Mouse (Mus musculus): ENCODE results near the gene Hspb3.

Gene Hspb3

GRCm38 (mm10) chr13:113635799-113636222 lies 27.7 kb downstream of the Hspb3 start:
- DNase-seq (ENCODE audit: low spot score) = no peak

GRCm38 (mm10) chr13:113634732-113635481 lies 28.6 kb downstream of the Hspb3 start:
- DNase-seq (ENCODE audit: low spot score) = no peak

- DNase-seq (ENCODE audit: low spot score) = no peak
Measured at GRCm38 (mm10) chr13:113632506-113632905, 31.0 kb downstream of the Hspb3 start.

GRCm38 (mm10) chr13:113627601-113628000 lies 35.9 kb downstream of the Hspb3 start:
- no peak for DNase-seq (ENCODE audit: low spot score)

GRCm38 (mm10) chr13:113622865-113623255 lies 40.6 kb downstream of the Hspb3 start:
- DNase-seq (ENCODE audit: low spot score) = no peak

- no peak for DNase-seq (ENCODE audit: low spot score)
Measured at GRCm38 (mm10) chr13:113622122-113622864, 41.2 kb downstream of the Hspb3 start.

- no peak for DNase-seq (ENCODE audit: low spot score)
Measured at GRCm38 (mm10) chr13:113619003-113619402, 44.5 kb downstream of the Hspb3 start.

GRCm38 (mm10) chr13:113617891-113618823 lies 45.3 kb downstream of the Hspb3 start, which contains the start of gene Snx18:
Gene Snx18 (minus strand): TSS chr13:113618564.
- peak; percentile 94 for DNase-seq (ENCODE audit: low spot score)

GRCm38 (mm10) chr13:113617338-113617890 lies 46.1 kb downstream of the Hspb3 start:
- peak; percentile 37 for DNase-seq (ENCODE audit: low spot score)

GRCm38 (mm10) chr13:113616751-113617337 lies 46.6 kb downstream of the Hspb3 start:
- no peak for DNase-seq (ENCODE audit: low spot score)

- DNase-seq (ENCODE audit: low spot score) = no peak
Measured at GRCm38 (mm10) chr13:113615971-113616671, 47.4 kb downstream of the Hspb3 start.

- DNase-seq (ENCODE audit: low spot score) = peak; percentile 44
Measured at GRCm38 (mm10) chr13:113615546-113615941, 47.9 kb downstream of the Hspb3 start.

GRCm38 (mm10) chr13:113614635-113615545 lies 48.6 kb downstream of the Hspb3 start:
- DNase-seq (ENCODE audit: low spot score) = peak; percentile 73

GRCm38 (mm10) chr13:113613882-113614281 lies 49.6 kb downstream of the Hspb3 start:
- DNase-seq (ENCODE audit: low spot score) = no peak

- DNase-seq (ENCODE audit: low spot score) = no peak
Measured at GRCm38 (mm10) chr13:113613341-113613740, 50.1 kb downstream of the Hspb3 start.
